Mouse (Mus musculus) bone marrow macrophage, adult 2 months (primary cell): Measurements from ENCODE around the gene Cnn2.

Experiments used
- CTCF ChIP-seq: IDR thresholded peaks from 2 replicates; pipeline ENCODE4 v1.5.1; 2012; ENCODE audit warnings: low read depth, mild to moderate bottlenecking, low read length, moderate library complexity
- POLR2A ChIP-seq: IDR thresholded peaks from 2 replicates; pipeline ENCODE4 v1.6.1; 2012; ENCODE audit warnings: mild to moderate bottlenecking, low read depth, low read length, borderline replicate concordance

- TF ChIP-seq POLR2A, result no peak
- TF ChIP-seq CTCF, result no peak
Observed at GRCm38 (mm10) chr10:79996272-79997033, 8.1 kb downstream of the Cnn2 start, which contains the start of gene Abca7.
